Mouse (Mus musculus) cortical plate, adult 2 months (tissue): ENCODE data around the gene Ppp1r3g.

Experiments used
- CTCF ChIP-seq: fragments of 200-500 bp; IDR thresholded peaks from 2 replicates; pipeline ENCODE4 v1.5.1; 2011; ENCODE audit warnings: mild to moderate bottlenecking, control low read depth, low read length; ENCODE audit not compliant: insufficient read depth; ENCODE audit errors: extremely low read depth
- POLR2A ChIP-seq: fragments of 200-500 bp; IDR thresholded peaks from 2 replicates; pipeline ENCODE4 v1.6.1; 2011; ENCODE audit warnings: mild to moderate bottlenecking, low read length, control low read depth; ENCODE audit not compliant: insufficient read depth; ENCODE audit errors: extremely low read depth

- TF ChIP-seq CTCF (no peak), POLR2A (no peak)
Measured at GRCm38 (mm10) chr13:35976912-35977311, 18.3 kb downstream of the Ppp1r3g start.
